Mouse (Mus musculus) heart, postnatal 0 days (tissue): Measurements from ENCODE around the gene Cd200r3.

Experiments
- CTCF ChIP-seq: IDR thresholded peaks from 2 replicates; pipeline ENCODE4 v1.5.1; 2016; ENCODE audit warnings: antibody characterized with exemption, control low read depth, low read depth
- EP300 ChIP-seq: IDR thresholded peaks from 2 replicates; pipeline ENCODE4 v1.6.1; 2016; ENCODE audit warnings: antibody characterized with exemption, low read depth

GRCm38 (mm10) chr16:45030796-45031195 is 87.3 kb downstream of the Cd200r3 start:
- TF ChIP-seq CTCF (no peak), EP300 (no peak)
